Mouse (Mus musculus) forebrain, embryonic 11.5 days (tissue): ENCODE data around the gene Grrp1. TPM values are rescaled to one million over a fixed set of nuclear protein-coding genes. Genes with fewer than 3 reads are reported as not detected.

Experiments used
- ATAC-seq: fragments of 200-750 bp; cut with Nextera tagmentation; replicated peaks from 2 replicates; pipeline ENCODE4 v1.8.0; 2017; ENCODE audit warnings: moderate TSS enrichment; ENCODE audit not compliant: low FRiP score
- DNase-seq: peaks from one replicate; pipeline ENCODE4 v3.0.0-alpha.2; 2017; ENCODE audit warnings: low spot score
- H3K27ac ChIP-seq: fragments of 300-500 bp; sonication (generic); 2 replicates; pipeline ENCODE4 v1.5.1; 2014; ENCODE audit warnings: low read depth, low read length
- H3K27me3 ChIP-seq: fragments of 300-500 bp; sonication (generic); 2 replicates; pipeline ENCODE4 v1.6.1; 2014; ENCODE audit warnings: mild to moderate bottlenecking, low read length, mixed read lengths; ENCODE audit not compliant: control insufficient read depth, insufficient read depth
- H3K36me3 ChIP-seq: fragments of 300-500 bp; sonication (generic); 2 replicates; pipeline ENCODE4 v1.6.1; 2014; ENCODE audit warnings: mild to moderate bottlenecking, low read length, moderate library complexity, mixed read lengths; ENCODE audit not compliant: control insufficient read depth, insufficient read depth
- H3K4me1 ChIP-seq: fragments of 300-500 bp; sonication (generic); replicated peaks from 2 replicates; pipeline ENCODE4 v1.6.1; 2014; ENCODE audit warnings: low read length, mixed read lengths; ENCODE audit not compliant: control insufficient read depth, insufficient read depth
- H3K4me2 ChIP-seq: fragments of 300-500 bp; sonication (generic); 2 replicates; pipeline ENCODE4 v1.6.1; 2014; ENCODE audit warnings: low read depth, mild to moderate bottlenecking, low read length, moderate library complexity, mixed read lengths; ENCODE audit not compliant: severe bottlenecking
- H3K4me3 ChIP-seq: fragments of 300-500 bp; sonication (generic); 2 replicates; pipeline ENCODE4 v1.5.1; 2014; ENCODE audit warnings: low read depth, low read length
- H3K9ac ChIP-seq: fragments of 300-500 bp; sonication (generic); 2 replicates; pipeline ENCODE4 v1.6.1; 2014; ENCODE audit warnings: low read length
- H3K9me3 ChIP-seq: fragments of 300-500 bp; sonication (generic); 2 replicates; pipeline ENCODE4 v1.6.1; 2016; ENCODE audit warnings: low read length, mixed read lengths; ENCODE audit not compliant: control insufficient read depth
- WGBS: fragments of 180-500 bp; shearing (Covaris S2); extraction: QIAGEN DNeasy Blood & Tissue Kit; methylation state at CpG from one replicate; pipeline ENCODE4 v1.1.7; 2014; 5-methylcytosine and 5-hydroxymethylcytosine counted together
- polyA plus RNA-seq: library from polyadenylated mRNA; unstranded; fragments of >200 nt; fragmentation: Nextera tagmentation; extraction: Ambion mirVana; gene quantifications from 2 replicates; pipeline ENCODE4 v1.2.1, GENCODE M21; 2014

Grrp1 gene
- polyA plus RNA-seq, 1 experiment from 2014 or later, result 4.8 TPM

DNA sequence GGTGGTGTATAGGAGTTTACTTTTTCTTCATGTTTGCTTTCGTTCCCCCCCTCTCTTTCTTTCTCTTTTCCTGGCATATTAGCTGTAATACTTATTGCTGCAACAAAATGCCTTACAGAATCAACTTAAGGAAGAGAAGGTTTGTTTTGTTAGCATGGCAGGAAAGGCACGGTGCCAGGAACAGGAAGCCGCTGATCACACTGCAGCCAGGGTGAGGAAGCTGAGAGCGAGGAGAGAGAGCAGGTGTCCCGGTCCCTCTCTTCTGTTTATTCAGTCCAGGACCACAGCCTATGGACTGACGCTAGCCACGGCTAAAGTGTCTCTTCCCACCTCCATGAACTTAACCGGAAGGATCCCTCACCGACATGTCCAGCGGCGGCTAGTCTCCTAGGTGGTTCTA, 4.4 kb upstream of the Grrp1 start:
- ATAC-seq (no peak), DNase-seq (no peak)
- Histone ChIP-seq H3K9me3 (no peaks in the 10 kb centered on the region), H3K27ac (no peak overlapping the region), H3K4me1 (peaks cover 26% of the 10 kb centered on the region), H3K9ac (no peak overlapping the region), H3K27me3 (peaks cover 9% of the 10 kb centered on the region), H3K4me3 (no peak overlapping the region), H3K4me2 (no peak overlapping the region), H3K36me3 (no peaks in the 10 kb centered on the region)
- 68% methylated on average over 11 of the region's 11 CpGs for WGBS

DNA sequence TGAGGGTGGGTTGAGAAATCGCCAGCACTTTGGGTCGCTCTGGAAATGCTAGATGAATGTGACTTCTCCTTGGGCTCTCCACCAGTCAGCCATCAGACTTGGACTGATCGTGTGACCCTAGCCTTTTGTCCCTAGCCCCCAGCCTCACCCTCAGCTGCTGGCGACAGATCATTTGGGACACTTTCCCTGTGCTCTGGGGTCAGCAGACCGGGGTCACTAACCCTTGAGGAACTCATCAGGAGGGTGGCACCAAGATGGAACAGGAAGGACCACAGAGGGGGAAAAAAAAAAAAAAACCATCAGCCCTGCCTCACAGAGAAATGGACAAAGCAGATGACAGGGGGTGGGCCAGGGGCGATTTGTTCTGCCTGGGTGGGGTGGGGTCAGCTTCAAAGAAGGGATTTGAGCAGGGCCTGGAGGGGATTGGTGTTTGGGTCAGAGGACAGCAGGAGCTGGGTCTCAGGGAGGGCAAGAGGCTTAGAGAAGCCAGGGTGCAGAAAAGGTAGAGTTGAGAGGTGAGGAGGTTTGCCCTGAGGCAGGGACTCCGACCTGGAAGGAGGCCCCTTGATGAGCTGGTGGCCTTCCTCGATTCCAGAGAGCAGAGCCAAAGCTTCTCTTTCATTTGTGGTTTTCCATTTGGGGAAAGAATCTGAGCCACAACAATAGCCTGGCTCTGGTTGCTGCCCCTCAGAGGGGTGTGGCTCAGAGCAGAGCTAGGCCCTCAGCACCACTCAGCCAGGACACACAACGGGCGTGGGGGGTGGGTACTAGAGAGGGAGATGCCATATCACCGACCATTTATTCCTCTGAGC, 3.5 kb upstream of the Grrp1 start:
- Histone ChIP-seq H3K9ac (peak overlapping the region; percentile 13; the same call in 1 of the 2 replicates), H3K36me3 (no peaks in the 10 kb centered on the region), H3K4me1 (peaks cover 34% of the 10 kb centered on the region), H3K27me3 (peaks cover 18% of the 10 kb centered on the region), H3K9me3 (no peaks in the 10 kb centered on the region), H3K27ac (no peak overlapping the region; the same call in 1 of the 2 replicates), H3K4me2 (no peak overlapping the region), H3K4me3 (no peak overlapping the region)
- WGBS, result 7% methylated on average over 11 of the region's 11 CpGs
- ATAC-seq (no peak), DNase-seq (no peak)

DNA sequence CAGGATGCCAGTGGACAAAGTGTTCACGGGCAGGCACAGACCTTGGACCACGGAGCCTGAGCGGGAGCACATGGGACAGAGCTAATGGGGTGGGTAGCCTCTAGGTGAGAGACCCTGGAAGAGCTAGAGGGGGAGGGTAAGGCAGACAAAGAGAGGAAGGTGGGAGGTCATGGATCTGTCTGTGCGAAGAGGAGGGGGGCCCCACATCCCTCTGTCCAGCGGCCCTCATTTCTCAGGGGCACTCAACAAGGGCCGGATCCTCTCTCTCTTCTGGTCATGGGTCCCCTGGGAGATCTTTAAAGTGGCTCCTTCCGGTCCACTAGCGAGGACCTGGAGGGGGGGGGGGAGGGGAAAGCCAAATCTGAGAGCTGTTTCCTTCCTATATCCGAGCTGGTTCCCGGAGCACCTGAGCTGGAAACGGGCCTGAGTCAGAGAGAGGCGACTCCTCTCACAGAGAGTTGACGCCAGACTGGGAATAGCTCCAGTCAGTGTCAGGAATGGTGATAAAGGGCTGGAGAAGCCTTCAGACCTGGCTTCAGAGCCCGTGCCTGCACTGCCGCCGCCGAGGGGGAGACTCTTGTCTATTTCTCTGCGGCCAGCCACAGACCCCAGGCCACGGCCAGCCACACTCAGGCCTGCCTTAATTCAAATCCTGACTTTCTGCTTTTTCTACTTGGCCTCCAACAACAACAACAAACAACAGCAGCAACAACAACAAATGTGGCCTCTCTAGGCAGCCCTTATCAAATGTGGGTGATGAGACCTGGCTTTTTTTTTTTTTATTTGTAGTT, 2.7 kb upstream of the Grrp1 start:
- H3K9ac ChIP-seq, result peak overlapping the region; percentile 13; the same call in 1 of the 2 replicates
- no peak overlapping the region for H3K4me2 ChIP-seq
- ATAC-seq, result no peak; the same call in 1 of the 2 replicates
- H3K4me1 ChIP-seq, result peaks cover 41% of the 10 kb centered on the region
- no peak overlapping the region; the same call in 1 of the 2 replicates for H3K27ac ChIP-seq
- H3K9me3 ChIP-seq, result no peaks in the 10 kb centered on the region
- no peak for DNase-seq
- no peak overlapping the region for H3K4me3 ChIP-seq
- H3K27me3 ChIP-seq, result peaks cover 26% of the 10 kb centered on the region
- no peaks in the 10 kb centered on the region for H3K36me3 ChIP-seq
- WGBS, result 6% methylated on average over 18 of the region's 19 CpGs

DNA sequence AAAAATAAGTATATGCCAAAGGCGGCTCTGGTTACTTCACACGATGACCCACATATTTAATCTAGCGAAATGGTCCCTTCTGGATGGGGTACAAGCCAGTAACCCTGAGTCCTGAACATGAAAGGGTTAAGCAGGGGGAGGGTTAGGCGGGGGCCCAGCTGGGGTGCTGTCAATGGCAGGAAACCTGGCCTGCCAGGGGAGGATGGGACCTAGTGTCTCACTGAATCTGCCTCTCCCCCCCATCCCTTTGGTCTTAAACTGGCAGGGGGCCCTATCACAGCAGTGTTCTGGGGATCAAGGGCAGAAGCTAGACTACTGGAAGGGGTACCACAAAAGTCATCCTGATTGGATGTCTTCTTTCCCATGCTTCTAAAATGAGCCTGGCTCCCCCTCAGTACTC, 1.9 kb upstream of the Grrp1 start:
- WGBS, result 17% methylated on average over 4 of the region's 4 CpGs
- Histone ChIP-seq H3K9ac (no peak overlapping the region; the same call in 1 of the 2 replicates), H3K4me2 (no peak overlapping the region), H3K4me1 (peaks cover 48% of the 10 kb centered on the region), H3K27me3 (peaks cover 34% of the 10 kb centered on the region), H3K4me3 (no peak overlapping the region), H3K9me3 (no peaks in the 10 kb centered on the region), H3K27ac (no peak overlapping the region), H3K36me3 (no peaks in the 10 kb centered on the region)
- DNase-seq (no peak), ATAC-seq (no peak)

DNA sequence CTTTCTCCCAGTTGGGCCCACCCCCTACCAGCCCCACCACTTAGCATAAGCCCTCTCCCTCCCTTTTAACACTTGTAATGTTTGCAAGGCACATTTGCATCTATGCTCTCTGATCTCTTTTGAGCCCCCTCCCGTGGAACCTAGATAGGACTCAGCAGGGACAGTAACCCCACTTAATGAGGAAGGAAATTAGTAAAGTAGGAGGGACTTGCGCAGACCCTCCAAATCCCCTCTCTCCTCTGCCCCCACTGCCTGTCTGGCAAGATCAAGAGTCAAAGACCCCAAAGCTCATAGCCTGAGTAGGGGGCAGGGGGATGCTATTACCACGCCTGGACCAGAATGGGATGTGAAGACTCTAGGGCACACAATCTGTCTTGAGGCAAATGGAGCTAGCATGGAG, 929 bp upstream of the Grrp1 start:
- no peak overlapping the region for H3K9ac ChIP-seq
- no peak overlapping the region for H3K4me2 ChIP-seq
- no peak overlapping the region for H3K27ac ChIP-seq
- 16% methylated on average over 3 of the region's 3 CpGs for WGBS
- no peaks in the 10 kb centered on the region for H3K36me3 ChIP-seq
- H3K27me3 ChIP-seq, result peaks cover 44% of the 10 kb centered on the region
- no peak overlapping the region for H3K4me3 ChIP-seq
- no peak for ATAC-seq
- H3K9me3 ChIP-seq, result no peaks in the 10 kb centered on the region
- H3K4me1 ChIP-seq, result peaks cover 53% of the 10 kb centered on the region
- peak; percentile 44 for DNase-seq

DNA sequence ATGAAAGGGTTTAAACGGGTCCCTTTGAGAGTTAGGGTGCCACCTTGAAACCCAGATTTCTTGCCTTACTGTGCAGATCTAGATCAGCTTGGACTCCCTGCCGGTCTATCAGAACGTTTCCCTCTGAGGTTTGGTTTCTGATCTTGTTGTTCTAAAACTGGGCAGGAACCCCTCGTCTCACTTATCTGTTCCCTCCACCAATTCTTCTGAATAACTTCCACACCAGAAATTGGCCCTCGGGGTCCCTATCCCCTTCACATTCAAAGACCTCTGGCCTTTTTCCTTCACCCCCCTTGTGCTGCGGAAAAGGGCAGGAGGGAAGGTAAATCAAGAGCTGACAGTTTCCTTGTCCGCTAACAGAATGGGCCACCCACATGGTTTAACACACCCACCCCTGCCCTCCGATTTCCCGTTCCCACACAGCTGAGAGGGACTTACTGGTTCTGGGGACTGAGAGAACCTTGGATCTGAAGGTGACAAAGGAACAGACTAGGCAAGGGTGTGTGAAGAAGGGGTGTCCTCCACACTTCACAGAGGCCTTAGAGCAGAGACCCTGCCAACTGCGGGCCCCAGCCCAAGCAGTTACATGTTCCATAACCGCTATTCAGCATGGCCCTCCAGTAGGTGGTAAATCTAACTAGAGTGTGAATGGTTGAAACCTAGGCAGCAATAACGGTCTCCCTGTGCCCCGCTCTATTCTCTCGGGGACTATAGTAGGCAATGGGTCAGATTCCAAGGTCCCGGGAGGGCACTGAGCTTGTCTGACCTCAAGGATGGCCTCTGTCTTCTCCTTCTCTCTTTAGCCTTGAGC, 790 bp downstream of the Grrp1 start:
- ATAC-seq (no peak), DNase-seq (no peak)
- Histone ChIP-seq H3K9me3 (no peaks in the 10 kb centered on the region), H3K27ac (no peak overlapping the region), H3K36me3 (no peaks in the 10 kb centered on the region), H3K27me3 (peaks cover 48% of the 10 kb centered on the region), H3K4me2 (peak overlapping the region; percentile 31; the same call in 1 of the 2 replicates), H3K4me3 (peak overlapping the region; percentile 14; the same call in 1 of the 2 replicates), H3K4me1 (peaks cover 58% of the 10 kb centered on the region), H3K9ac (no peak overlapping the region; the same call in 1 of the 2 replicates)
- 7% methylated on average over 15 of the region's 15 CpGs for WGBS

DNA sequence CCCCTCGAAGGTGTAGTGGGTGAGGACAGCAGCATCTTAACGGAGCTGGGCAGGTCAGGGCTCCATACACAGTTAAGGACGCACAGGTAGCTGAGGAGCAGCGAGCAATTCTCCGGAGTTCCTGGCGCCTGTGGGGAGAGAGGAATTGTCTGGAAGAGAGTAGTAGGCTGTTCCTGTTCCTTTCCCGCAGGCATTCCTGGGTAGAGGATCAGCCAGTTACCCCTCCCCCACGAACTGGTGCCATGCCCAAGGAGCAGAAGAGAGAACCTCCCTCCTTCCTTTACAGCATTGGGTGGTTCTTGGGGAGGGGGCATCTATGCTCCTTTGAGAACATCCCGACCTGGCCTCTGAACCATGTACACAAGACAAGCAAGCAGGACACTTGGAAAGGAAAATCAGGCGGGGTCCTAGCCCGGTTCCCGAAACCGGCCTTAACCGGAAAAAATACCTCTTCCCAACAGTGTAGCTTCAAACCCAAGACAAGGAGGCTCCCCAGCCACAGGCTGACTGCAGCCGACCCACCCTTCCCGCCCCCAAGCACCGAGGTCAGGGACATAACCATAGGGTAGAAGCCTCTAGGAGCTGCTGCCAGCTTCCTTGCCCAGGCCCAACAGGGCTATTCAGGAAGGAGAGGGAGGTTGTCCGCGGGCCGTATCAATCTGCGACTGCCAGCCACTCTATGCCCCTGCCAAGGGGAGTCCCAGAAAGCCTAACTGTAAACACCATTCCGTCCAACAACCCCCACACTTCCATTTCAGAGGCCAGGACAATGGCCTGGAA, 1.6 kb downstream of the Grrp1 start:
- Histone ChIP-seq H3K4me1 (peaks cover 53% of the 10 kb centered on the region), H3K27me3 (peaks cover 48% of the 10 kb centered on the region), H3K9ac (no peak overlapping the region; the same call in none of the 2 replicates), H3K27ac (no peak overlapping the region), H3K36me3 (no peaks in the 10 kb centered on the region), H3K4me2 (peak overlapping the region; percentile 75), H3K9me3 (no peaks in the 10 kb centered on the region), H3K4me3 (peak overlapping the region; percentile 44)
- 3% methylated on average over 22 of the region's 22 CpGs for WGBS
- ATAC-seq, result no peak
- DNase-seq, result no peak
